Mouse (Mus musculus): ENCODE data around the gene Sgcb.

DNA sequence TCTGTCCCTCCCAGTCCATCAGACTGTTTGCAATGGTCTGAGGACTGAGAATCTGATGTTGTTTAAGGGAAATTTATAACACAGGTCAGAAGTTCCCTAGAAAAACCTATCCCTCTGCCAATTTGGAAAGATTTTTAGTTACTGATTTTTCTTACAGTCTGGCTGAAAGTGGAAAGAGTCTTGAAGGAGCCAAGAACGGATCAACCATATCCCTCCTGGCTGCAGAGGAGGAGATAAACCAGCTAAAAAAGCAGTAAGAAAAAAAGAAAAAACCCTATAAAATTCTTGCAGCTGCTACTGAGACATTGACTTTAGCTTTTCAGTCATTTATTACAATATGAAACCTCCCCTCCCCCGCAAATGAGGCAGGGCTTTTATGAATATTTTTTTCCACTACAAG lies 19.1 kb upstream of the Sgcb start:
- no peak for TF ChIP-seq POLR2A (IDR thresholded peaks at IDR 0.05; ENCODE audit: low read depth, low read length)
- TF ChIP-seq CTCF (IDR thresholded peaks at IDR 0.05; ENCODE audit: extremely low read depth, insufficient read depth, insufficient read length, insufficient replicate concordance), result no peak
